Mouse (Mus musculus) midbrain, embryonic 16.5 days (tissue): ENCODE measurements around the gene Ptbp1. TPM values are rescaled to one million over a fixed set of nuclear protein-coding genes. Genes with fewer than 3 reads are reported as not detected.
A peak's percentile ranks its signal among the peaks of the same experiment; 100 is the strongest.

ENCODE experiments used
- ATAC-seq: fragments of 200-750 bp; cut with Nextera tagmentation; 2 replicates; pipeline ENCODE4 v1.8.0; 2017; ENCODE audit warnings: moderate TSS enrichment
- H3K27ac ChIP-seq: fragments of 300-500 bp; sonication (generic); 2 replicates; pipeline ENCODE4 v1.5.1; 2014; ENCODE audit warnings: mild to moderate bottlenecking, low read length, mixed read lengths
- H3K27me3 ChIP-seq: fragments of 300-500 bp; sonication (generic); 2 replicates; pipeline ENCODE4 v1.6.1; 2014; ENCODE audit warnings: low read depth, low read length, mixed read lengths; ENCODE audit not compliant: control insufficient read depth, insufficient read depth
- H3K36me3 ChIP-seq: fragments of 300-500 bp; sonication (generic); 2 replicates; pipeline ENCODE4 v1.6.1; 2014; ENCODE audit warnings: mild to moderate bottlenecking, low read length, moderate library complexity, mixed read lengths; ENCODE audit not compliant: control insufficient read depth, insufficient read depth
- H3K4me1 ChIP-seq: fragments of 300-500 bp; sonication (generic); 2 replicates; pipeline ENCODE4 v1.6.1; 2014; ENCODE audit warnings: mild to moderate bottlenecking, low read length, mixed read lengths; ENCODE audit not compliant: control insufficient read depth, insufficient read depth
- H3K4me2 ChIP-seq: fragments of 300-500 bp; sonication (generic); 2 replicates; pipeline ENCODE4 v1.6.1; 2014; ENCODE audit warnings: mild to moderate bottlenecking, low read length, mixed read lengths
- H3K4me3 ChIP-seq: fragments of 300-500 bp; sonication (generic); 2 replicates; pipeline ENCODE4 v1.5.1; 2014; ENCODE audit warnings: low read depth, mild to moderate bottlenecking, low read length, moderate library complexity, mixed read lengths
- H3K9ac ChIP-seq: fragments of 300-500 bp; sonication (generic); 2 replicates; pipeline ENCODE4 v1.6.1; 2014; ENCODE audit warnings: low read depth, low read length, mixed read lengths
- H3K9me3 ChIP-seq: fragments of 300-500 bp; sonication (generic); replicated peaks from 2 replicates; pipeline ENCODE4 v1.6.1; 2014; ENCODE audit warnings: mild to moderate bottlenecking, low read length, mixed read lengths; ENCODE audit not compliant: control insufficient read depth, poor library complexity, severe bottlenecking
- WGBS: fragments of 180-500 bp; shearing (Covaris S2); extraction: QIAGEN DNeasy Blood & Tissue Kit; methylation state at CpG from one replicate; pipeline ENCODE4 v1.1.7; 2014; 5-methylcytosine and 5-hydroxymethylcytosine counted together
- polyA plus RNA-seq: library from polyadenylated mRNA; unstranded; fragments of >200 nt; fragmentation: Nextera tagmentation; extraction: Ambion mirVana; gene quantifications from 2 replicates; pipeline ENCODE4 v1.2.1, GENCODE M21; 2015

Ptbp1 gene
- polyA plus RNA-seq, 1 experiment from 2014 or later: 58.8 TPM

GRCm38 (mm10) chr10:79815671-79816494 lies 38.3 kb upstream of the Ptbp1 start:
- Histone ChIP-seq H3K27me3 (no peaks in the 10 kb centered on the region), H3K4me3 (no peak overlapping the region), H3K4me2 (no peak overlapping the region), H3K36me3 (peaks cover 56% of the 10 kb centered on the region), H3K27ac (no peak overlapping the region), H3K9ac (no peak overlapping the region), H3K9me3 (no peaks in the 10 kb centered on the region), H3K4me1 (peaks cover 5% of the 10 kb centered on the region; the same call in 1 of the 2 replicates)
- WGBS: 87% methylated on average over 12 of the region's 12 CpGs
- ATAC-seq: no peak

- Histone ChIP-seq H3K27me3 (no peaks in the 10 kb centered on the region), H3K27ac (no peak overlapping the region), H3K4me3 (no peak overlapping the region), H3K36me3 (peaks cover 48% of the 10 kb centered on the region), H3K9me3 (no peaks in the 10 kb centered on the region), H3K4me1 (peaks cover 5% of the 10 kb centered on the region; the same call in 1 of the 2 replicates), H3K9ac (no peak overlapping the region), H3K4me2 (no peak overlapping the region)
- ATAC-seq: no peak
- 82% methylated on average over 2 of the region's 2 CpGs for WGBS
Measured at GRCm38 (mm10) chr10:79817111-79817510, 37.1 kb upstream of the Ptbp1 start.

DNA sequence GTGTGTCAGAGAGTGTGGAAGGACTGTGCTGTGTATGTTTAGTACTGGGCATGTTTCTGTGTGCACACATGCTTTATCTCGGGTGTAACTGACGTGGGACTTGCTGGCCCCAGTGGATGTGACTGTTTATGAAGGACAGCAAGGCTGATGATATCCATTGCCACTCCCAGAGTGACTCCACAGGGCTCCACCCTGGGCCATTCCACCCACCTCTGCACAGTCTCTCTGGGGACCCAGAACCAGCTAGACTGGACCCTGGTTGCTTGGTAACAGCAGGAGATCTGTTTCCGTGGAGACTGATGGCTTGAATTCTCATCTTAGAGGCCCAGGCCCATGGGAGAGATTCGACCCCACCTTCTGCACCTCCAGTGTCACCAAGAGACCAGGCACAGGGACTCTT lies 36.0 kb upstream of the Ptbp1 start:
- H3K36me3 ChIP-seq: peaks cover 45% of the 10 kb centered on the region
- WGBS: 65% methylated on average over 4 of the region's 4 CpGs
- no peaks in the 10 kb centered on the region for H3K9me3 ChIP-seq
- no peak overlapping the region for H3K9ac ChIP-seq
- no peak overlapping the region for H3K4me3 ChIP-seq
- no peaks in the 10 kb centered on the region for H3K27me3 ChIP-seq
- peaks cover 5% of the 10 kb centered on the region; the same call in 1 of the 2 replicates for H3K4me1 ChIP-seq
- no peak overlapping the region for H3K27ac ChIP-seq
- no peak for ATAC-seq
- H3K4me2 ChIP-seq: no peak overlapping the region

DNA sequence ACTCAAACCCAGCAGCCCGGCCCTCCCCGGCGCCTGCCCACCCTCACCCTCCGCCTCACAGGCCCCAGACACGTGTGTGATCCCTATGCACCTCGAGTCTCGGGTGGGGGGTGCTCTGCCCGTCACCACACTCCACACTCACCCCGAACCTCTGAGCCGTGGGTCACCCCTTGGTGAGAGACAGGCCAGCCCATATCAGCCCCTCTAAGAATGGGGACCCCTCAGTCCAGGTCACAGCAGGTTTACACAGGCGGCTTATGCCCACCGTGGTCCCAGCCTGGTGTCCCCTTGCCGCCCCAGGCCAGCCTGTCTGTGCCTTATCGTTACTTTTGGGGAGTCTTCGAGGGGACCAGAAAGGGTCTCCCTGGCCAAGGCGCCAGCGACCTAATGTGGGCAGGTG lies 34.6 kb upstream of the Ptbp1 start:
- Histone ChIP-seq H3K4me3 (no peak overlapping the region), H3K9me3 (no peaks in the 10 kb centered on the region), H3K36me3 (peaks cover 40% of the 10 kb centered on the region), H3K9ac (no peak overlapping the region), H3K27ac (no peak overlapping the region), H3K4me2 (no peak overlapping the region), H3K27me3 (no peaks in the 10 kb centered on the region), H3K4me1 (peaks cover 2% of the 10 kb centered on the region; the same call in 1 of the 2 replicates)
- WGBS: 96% methylated on average over 17 of the region's 17 CpGs
- no peak for ATAC-seq

DNA sequence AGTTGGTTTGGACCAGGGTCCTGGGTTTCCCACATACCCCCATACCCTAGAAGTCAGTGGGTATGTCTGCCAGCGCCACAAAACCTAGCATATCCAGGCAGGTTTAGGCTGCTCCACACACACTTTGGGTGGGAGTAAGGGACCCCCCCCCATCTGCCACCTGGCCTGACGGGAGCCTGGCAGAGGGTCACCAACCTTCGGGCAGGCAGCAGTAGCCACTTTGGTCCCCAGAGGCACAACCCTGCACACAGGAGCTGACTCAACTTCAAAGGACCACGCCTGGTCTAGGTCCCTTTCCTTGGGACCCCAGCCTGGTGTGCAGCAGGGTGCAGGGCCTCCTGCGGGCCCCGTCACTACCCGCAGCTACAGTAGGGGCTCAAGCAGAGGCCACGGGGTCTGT lies 34.0 kb upstream of the Ptbp1 start:
- ATAC-seq: no peak
- Histone ChIP-seq H3K4me3 (no peak overlapping the region), H3K27me3 (no peaks in the 10 kb centered on the region), H3K27ac (no peak overlapping the region), H3K4me1 (no peaks in the 10 kb centered on the region), H3K4me2 (no peak overlapping the region), H3K9ac (no peak overlapping the region), H3K36me3 (peaks cover 35% of the 10 kb centered on the region), H3K9me3 (no peaks in the 10 kb centered on the region)
- WGBS: 94% methylated on average over 8 of the region's 8 CpGs

- H3K4me3 ChIP-seq: no peak within 1 kb of the TSS
- no peaks in the 10 kb centered on the region for H3K9me3 ChIP-seq
- no peaks in the 10 kb centered on the region for H3K4me1 ChIP-seq
- ATAC-seq: no peak
- H3K27ac ChIP-seq: no peak within 1 kb of the TSS
- no peaks in the 10 kb centered on the region for H3K27me3 ChIP-seq
- WGBS: 68% methylated on average over 11 of the region's 11 CpGs
- H3K9ac ChIP-seq: no peak within 1 kb of the TSS
- H3K36me3 ChIP-seq: peaks cover 30% of the 10 kb centered on the region
- H3K4me2 ChIP-seq: no peak within 1 kb of the TSS
Measured at GRCm38 (mm10) chr10:79820782-79821181, 33.4 kb upstream of the Ptbp1 start, which contains the start of gene Misp. TSS of gene Misp (plus strand) at chr10:79820989.

- WGBS: 89% methylated on average over 12 of the region's 12 CpGs
- Histone ChIP-seq H3K27me3 (no peaks in the 10 kb centered on the region), H3K9me3 (no peaks in the 10 kb centered on the region), H3K9ac (no peak overlapping the region), H3K4me1 (no peaks in the 10 kb centered on the region), H3K4me3 (no peak overlapping the region), H3K4me2 (no peak overlapping the region), H3K27ac (no peak overlapping the region), H3K36me3 (peaks cover 21% of the 10 kb centered on the region)
- ATAC-seq: no peak
Measured at GRCm38 (mm10) chr10:79821731-79822130, 32.5 kb upstream of the Ptbp1 start.

- 0 out of 2 replicates have a peak, but pooled peaks cover 1% of the 10 kb centered on the region for H3K9me3 ChIP-seq
- H3K36me3 ChIP-seq: peaks cover 18% of the 10 kb centered on the region; the same call in 1 of the 2 replicates
- H3K9ac ChIP-seq: peak overlapping the region; percentile 48
- H3K4me2 ChIP-seq: no peak overlapping the region
- no peak overlapping the region for H3K27ac ChIP-seq
- WGBS: 33% methylated on average over 17 of the region's 17 CpGs
- no peaks in the 10 kb centered on the region for H3K27me3 ChIP-seq
- no peaks in the 10 kb centered on the region for H3K4me1 ChIP-seq
- no peak overlapping the region for H3K4me3 ChIP-seq
- ATAC-seq: peak; percentile 19; the same call in 1 of the 2 replicates
Measured at GRCm38 (mm10) chr10:79822372-79822771, 31.9 kb upstream of the Ptbp1 start.

- Histone ChIP-seq H3K4me3 (no peak overlapping the region), H3K4me2 (no peak overlapping the region), H3K27ac (no peak overlapping the region), H3K36me3 (peaks cover 18% of the 10 kb centered on the region; the same call in 1 of the 2 replicates), H3K9ac (no peak overlapping the region), H3K27me3 (no peaks in the 10 kb centered on the region), H3K9me3 (0 out of 2 replicates have a peak, but pooled peaks cover 2% of the 10 kb centered on the region), H3K4me1 (no peaks in the 10 kb centered on the region)
- WGBS: 85% methylated on average over 6 of the region's 6 CpGs
- ATAC-seq: no peak
Measured at GRCm38 (mm10) chr10:79823011-79823410, 31.2 kb upstream of the Ptbp1 start.
